Mouse (Mus musculus): ENCODE measurements around the gene Trmt13. TPM values are rescaled to one million over a fixed set of nuclear protein-coding genes. Genes with fewer than 3 reads are reported as not detected.

Gene Trmt13
- polyA plus RNA-seq (2015; fragmentation: Nextera tagmentation; extraction: Ambion mirVana), result 11.8 and 17.6 TPM in 2 replicates

GRCm38 (mm10) chr3:116614295-116614892 lies at the start of gene Trmt13:
Trmt13 (minus strand) TSS chr3:116614587.

GRCm38 (mm10) chr3:116662463-116662863 lies 48.1 kb upstream of the Trmt13 start, which contains the start of gene Mfsd14a:
Mfsd14a (minus strand) TSS chr3:116662677.

GRCm38 (mm10) chr3:116594728-116595602 lies 19.4 kb downstream of the Trmt13 start, which contains the start of gene Sass6:
Sass6 (plus strand) TSS chr3:116594982.

GRCm38 (mm10) chr3:116562408-116563094 lies 51.8 kb downstream of the Trmt13 start, which contains the start of gene Lrrc39:
Lrrc39 (plus strand) TSS chr3:116562973.

Other genes starting within 250 kb of the Trmt13 start
- gene Cdc14a, start 190.6 kb downstream of the Trmt13 start, polyA plus RNA-seq (2015; fragmentation: Nextera tagmentation; extraction: Ambion mirVana), result 3.8 and 5.2 TPM in 2 replicates
- 58.8 and 72.9 TPM in 2 replicates for gene Rtca, start 106.4 kb downstream of the Trmt13 start, polyA plus RNA-seq (2015; fragmentation: Nextera tagmentation; extraction: Ambion mirVana)
- gene Dbt, start 101.5 kb downstream of the Trmt13 start, polyA plus RNA-seq (2015; fragmentation: Nextera tagmentation; extraction: Ambion mirVana), result 11.2 and 24.2 TPM in 2 replicates
- gene Lrrc39, start 51.6 kb downstream of the Trmt13 start, polyA plus RNA-seq (2015; fragmentation: Nextera tagmentation; extraction: Ambion mirVana), result 1.1 and 1.4 TPM in 2 replicates
- gene Sass6, start 19.6 kb downstream of the Trmt13 start, polyA plus RNA-seq (2015; fragmentation: Nextera tagmentation; extraction: Ambion mirVana), result 6.4 and 6.9 TPM in 2 replicates
- gene Mfsd14a, start 48.1 kb upstream of the Trmt13 start, polyA plus RNA-seq (2015; fragmentation: Nextera tagmentation; extraction: Ambion mirVana), result 46.6 and 69.5 TPM in 2 replicates
- gene Gm43191, start 66.7 kb upstream of the Trmt13 start, polyA plus RNA-seq (2015; fragmentation: Nextera tagmentation; extraction: Ambion mirVana), result not detected in 2 replicates
- gene Slc35a3, start 98.2 kb upstream of the Trmt13 start, polyA plus RNA-seq (2015; fragmentation: Nextera tagmentation; extraction: Ambion mirVana), result 7.0 and 7.4 TPM in 2 replicates
- gene Agl, start 193.6 kb upstream of the Trmt13 start, polyA plus RNA-seq (2015; fragmentation: Nextera tagmentation; extraction: Ambion mirVana), result 9.5 and 13.5 TPM in 2 replicates
- 9.9 and 16.7 TPM in 2 replicates for gene Frrs1, start 244.9 kb upstream of the Trmt13 start, polyA plus RNA-seq (2015; fragmentation: Nextera tagmentation; extraction: Ambion mirVana)

All from adrenal gland, postnatal 0 days (tissue).